8 mouse cellular contexts compared by ENCODE assay signal in genomic region chrX:143080458-143081336, GRCm38 (mm10). TPM values are rescaled to one million over a fixed set of nuclear protein-coding genes. Genes with fewer than 3 reads are reported as not detected.
A peak's percentile ranks its signal among the peaks of the same experiment; 100 is the strongest.
DNase-seq lines count a peak whose midpoint lies in the region; ATAC-seq and TF ChIP-seq lines count a peak whose summit lies in the region.

No protein-coding gene starts in this region.

- no peaks in the 10 kb centered on the region for H3K36me3 ChIP-seq in kidney, embryonic 15.5 days
- H3K36me3 ChIP-seq in kidney, adult 2 months (ENCODE audit: control insufficient read depth, insufficient read depth, low read length): no peaks in the 10 kb centered on the region
- no peaks in the 10 kb centered on the region for H3K36me3 ChIP-seq in heart, embryonic 10.5 days
- H3K36me3 ChIP-seq in limb, embryonic 14.5 days (ENCODE audit: control insufficient read depth, insufficient read depth, low read length): no peaks in the 10 kb centered on the region
- H3K36me3 ChIP-seq in small intestine, adult 2 months (ENCODE audit: control insufficient read depth, insufficient read depth, low read length): no peaks in the 10 kb centered on the region

- H3K27ac ChIP-seq in kidney, embryonic 15.5 days: no peak overlapping the region
- no peak overlapping the region for H3K27ac ChIP-seq in kidney, adult 2 months (ENCODE audit: insufficient read depth, low read depth, low read length)
- H3K27ac ChIP-seq in heart, embryonic 10.5 days: no peak overlapping the region; the same call in 1 of the 2 replicates
- H3K27ac ChIP-seq in limb, embryonic 14.5 days (replicated peaks; ENCODE audit: low read depth, low read length): peak overlapping the region; percentile 61
- no peak overlapping the region for H3K27ac ChIP-seq in small intestine, adult 2 months (ENCODE audit: insufficient read depth, low read depth, low read length)

- WGBS in kidney, embryonic 15.5 days: 21% methylated on average over 22 of the region's 23 CpGs
- WGBS in kidney, adult 2 months: 6% methylated on average over 22 of the region's 23 CpGs
- 15% methylated on average over 23 of the region's 23 CpGs for WGBS in heart, embryonic 10.5 days
- 16% methylated on average over 19 of the region's 23 CpGs for WGBS in limb, embryonic 14.5 days
- WGBS in small intestine, adult 2 months: 21% methylated on average over 22 of the region's 23 CpGs

- ATAC-seq in kidney, embryonic 15.5 days (replicated peaks; ENCODE audit: low FRiP score): peak; percentile 74
- ATAC-seq in common myeloid progenitor, adult 5-6 weeks (replicated peaks; ENCODE audit: low read depth, poor library complexity, severe bottlenecking): 0 out of 2 replicates have a peak, but pooled peaks have one; percentile 32
- peak; percentile 81 for ATAC-seq in limb, embryonic 14.5 days (ENCODE audit: low FRiP score, low read depth)

- TF ChIP-seq POLR2A in kidney, adult 2 months (IDR thresholded peaks at IDR 0.05; ENCODE audit: low read depth, low read length): no peak
- TF ChIP-seq POLR2A in limb, embryonic 14.5 days (IDR thresholded peaks at IDR 0.05; ENCODE audit: borderline replicate concordance, extremely low read depth, insufficient read depth, insufficient read length): no peak
- TF ChIP-seq POLR2A in small intestine, adult 2 months (IDR thresholded peaks at IDR 0.05; ENCODE audit: low read depth, low read length): no peak

- DNase-seq in kidney, adult 2 months: no peak
- DNase-seq in heart, embryonic 10.5 days (ENCODE audit: low spot score): no peak
- peak; percentile 64 for DNase-seq in limb, embryonic 14.5 days (ENCODE audit: low spot score)
- no peak for DNase-seq in cerebellum, adult 11 months
- no peak for DNase-seq in thymus, postnatal 14 days

- H3K9me3 ChIP-seq in kidney, embryonic 15.5 days (replicated peaks): no peaks in the 10 kb centered on the region
- no peaks in the 10 kb centered on the region for H3K9me3 ChIP-seq in heart, embryonic 10.5 days
- no peaks in the 10 kb centered on the region for H3K9me3 ChIP-seq in limb, embryonic 14.5 days (ENCODE audit: control insufficient read depth, low read length)

- peaks cover 74% of the 10 kb centered on the region for H3K27me3 ChIP-seq in kidney, embryonic 15.5 days
- H3K27me3 ChIP-seq in kidney, adult 2 months (replicated peaks; ENCODE audit: control insufficient read depth, insufficient read depth, low read length): no peaks in the 10 kb centered on the region
- peaks cover 76% of the 10 kb centered on the region for H3K27me3 ChIP-seq in heart, embryonic 10.5 days (ENCODE audit: insufficient read depth, poor library complexity, severe bottlenecking)
- H3K27me3 ChIP-seq in limb, embryonic 14.5 days (ENCODE audit: control insufficient read depth, insufficient read depth, low read length): 0 out of 2 replicates have a peak, but pooled peaks cover 5% of the 10 kb centered on the region
- no peaks in the 10 kb centered on the region for H3K27me3 ChIP-seq in small intestine, adult 2 months (ENCODE audit: control insufficient read depth, insufficient read depth, low read length)

- no peaks in the 10 kb centered on the region for H3K4me1 ChIP-seq in kidney, embryonic 15.5 days
- H3K4me1 ChIP-seq in kidney, adult 2 months (ENCODE audit: control insufficient read depth, insufficient read depth, low read length): no peaks in the 10 kb centered on the region
- H3K4me1 ChIP-seq in heart, embryonic 10.5 days: no peaks in the 10 kb centered on the region
- H3K4me1 ChIP-seq in limb, embryonic 14.5 days (ENCODE audit: control insufficient read depth, insufficient read depth, low read length): no peaks in the 10 kb centered on the region
- H3K4me1 ChIP-seq in small intestine, adult 2 months (ENCODE audit: control insufficient read depth, insufficient read depth, insufficient read length, low read length): no peaks in the 10 kb centered on the region

- H3K4me2 ChIP-seq in kidney, embryonic 15.5 days: peak overlapping the region; percentile 60
- H3K4me2 ChIP-seq in limb, embryonic 14.5 days (replicated peaks; ENCODE audit: low read depth, low read length, severe bottlenecking): peak overlapping the region; percentile 51

- no peak overlapping the region for H3K9ac ChIP-seq in kidney, embryonic 15.5 days
- H3K9ac ChIP-seq in limb, embryonic 14.5 days (ENCODE audit: low read depth, low read length, severe bottlenecking): peak overlapping the region; percentile 49

- TF ChIP-seq CTCF in kidney, adult 2 months (conservative IDR thresholded peaks at IDR 0.05; ENCODE audit: insufficient read depth, insufficient read length, low read depth, low read length): no peak
- no peak for TF ChIP-seq CTCF in small intestine, adult 2 months (IDR thresholded peaks at IDR 0.05; ENCODE audit: extremely low read depth, insufficient read length, insufficient replicate concordance, low read depth, low read length)

- peak overlapping the region; percentile 32 for H3K4me3 ChIP-seq in kidney, embryonic 15.5 days (replicated peaks)
- H3K4me3 ChIP-seq in kidney, adult 2 months (ENCODE audit: insufficient read depth, low read depth, low read length): no peak overlapping the region
- H3K4me3 ChIP-seq in heart, embryonic 10.5 days: peak overlapping the region; percentile 50
- H3K4me3 ChIP-seq in limb, embryonic 14.5 days (replicated peaks; ENCODE audit: low read length): peak overlapping the region; percentile 28
- H3K4me3 ChIP-seq in small intestine, adult 2 months (ENCODE audit: low read depth, low read length): peak overlapping the region; percentile 28

RNA-seq across cellular contexts. Expression of gene Rtl9, which starts 18.7 kb away (rescaled TPM):
- polyA plus RNA-seq in kidney, embryonic 15.5 days (2015; fragmentation: Nextera tagmentation; extraction: Ambion mirVana): 0.10 and 0.12 TPM in 2 replicates
- 0.05 TPM in 2 replicates for polyA plus RNA-seq in kidney, adult 2 months (2012; rRNA removed)
- not detected in 2 replicates for total RNA-seq in common myeloid progenitor, adult 5-6 weeks (2017)
- 0.07 and 0.16 TPM in 2 replicates for polyA plus RNA-seq in heart, embryonic 10.5 days (2016; fragmentation: Nextera tagmentation; extraction: Ambion mirVana)
- polyA plus RNA-seq in limb, embryonic 14.5 days (2012; rRNA removed): 2.5 and 3.5 TPM in 2 replicates
- 0.93 and 1.6 TPM in 2 replicates for polyA plus RNA-seq in limb, embryonic 14.5 days (2014; fragmentation: Nextera tagmentation; extraction: Ambion mirVana)
- polyA plus RNA-seq in small intestine, adult 2 months (2012; rRNA removed): 0.04 and 0.05 TPM in 2 replicates
